Mouse (Mus musculus): ENCODE measurements around the gene Usp7.

GRCm38 (mm10) chr16:8665367-8665766, 126.7 kb downstream of the Usp7 start:
- TF ChIP-seq CTCF (IDR thresholded peaks at IDR 0.05) (no peak), EP300 (IDR thresholded peaks at IDR 0.05) (no peak)
